Mouse (Mus musculus): Measurements from ENCODE around the gene Crk. TPM values are rescaled to one million over a fixed set of nuclear protein-coding genes. Genes with fewer than 3 reads are reported as not detected.

Crk gene
- total and polyA plus RNA-seq, 2 experiments, result 47.7 to 50.5 TPM

DNA sequence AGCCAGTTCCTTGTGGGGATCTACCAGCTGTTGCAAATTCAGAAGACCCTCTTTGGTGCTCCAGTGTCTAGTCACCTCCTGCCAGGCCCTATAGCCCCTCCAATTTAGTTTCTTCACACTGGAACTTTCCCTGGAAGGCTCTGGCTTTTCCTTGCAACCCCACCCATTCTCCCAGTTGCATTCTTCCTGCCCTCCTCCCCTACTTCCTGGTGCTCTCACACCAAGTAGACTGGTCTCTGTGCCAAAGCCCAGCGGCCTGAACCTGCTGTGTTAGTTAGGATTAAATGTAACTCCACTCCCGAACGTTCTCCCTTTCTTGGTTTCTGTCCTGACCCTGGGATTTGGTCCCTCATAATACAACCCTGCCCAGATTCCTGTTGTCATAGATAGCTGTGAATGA is 44.3 kb upstream of the Crk start:
- no peak for DNase-seq (ENCODE audit: extremely low read depth, low read depth, low spot score)
- no peak overlapping the region for H3K9ac ChIP-seq (ENCODE audit: low read depth, low read length)
- TF ChIP-seq CTCF (IDR thresholded peaks at IDR 0.05; ENCODE audit: low read depth, low read length) (no peak), POLR2A (IDR thresholded peaks at IDR 0.05; ENCODE audit: extremely low read depth, insufficient read depth, low read length) (no peak)
- H3K4me3 ChIP-seq (ENCODE audit: insufficient read depth, low read depth, low read length), result no peak overlapping the region
- H3K36me3 ChIP-seq (ENCODE audit: control insufficient read depth, insufficient read depth, low read length), result peaks cover 11% of the 10 kb centered on the region; the same call in 1 of the 2 replicates
- WGBS, result 62% methylated on average over 3 of the region's 3 CpGs
- peaks cover 3% of the 10 kb centered on the region; the same call in 1 of the 2 replicates for H3K4me1 ChIP-seq (ENCODE audit: control insufficient read depth, insufficient read depth, low read length)
- peaks cover 3% of the 10 kb centered on the region; the same call in 1 of the 2 replicates for H3K79me2 ChIP-seq (ENCODE audit: control insufficient read depth, insufficient read depth, low read length)
- no peaks in the 10 kb centered on the region for H3K27me3 ChIP-seq (ENCODE audit: control insufficient read depth, insufficient read depth, low read length)
- peak overlapping the region; percentile 15 for H3K27ac ChIP-seq (replicated peaks; ENCODE audit: insufficient read depth, low read depth, low read length)

GRCm38 (mm10) chr11:75635315-75635714 is 43.7 kb upstream of the Crk start:
- Histone ChIP-seq H3K4me1 (ENCODE audit: control insufficient read depth, insufficient read depth, low read length) (peaks cover 3% of the 10 kb centered on the region; the same call in 1 of the 2 replicates), H3K27me3 (ENCODE audit: control insufficient read depth, insufficient read depth, low read length) (no peaks in the 10 kb centered on the region), H3K27ac (replicated peaks; ENCODE audit: insufficient read depth, low read depth, low read length) (peak overlapping the region; percentile 49), H3K79me2 (ENCODE audit: control insufficient read depth, insufficient read depth, low read length) (peaks cover 3% of the 10 kb centered on the region; the same call in 1 of the 2 replicates), H3K9ac (ENCODE audit: low read depth, low read length) (no peak overlapping the region), H3K4me3 (ENCODE audit: insufficient read depth, low read depth, low read length) (no peak overlapping the region), H3K36me3 (ENCODE audit: control insufficient read depth, insufficient read depth, low read length) (peaks cover 13% of the 10 kb centered on the region; the same call in 1 of the 2 replicates)
- TF ChIP-seq POLR2A (IDR thresholded peaks at IDR 0.05; ENCODE audit: extremely low read depth, insufficient read depth, low read length), result no peak
- TF ChIP-seq CTCF (IDR thresholded peaks at IDR 0.05; ENCODE audit: low read depth, low read length), result no peak
- no peak for DNase-seq (ENCODE audit: extremely low read depth, low read depth, low spot score)
- WGBS, result 53% methylated on average over 11 of the region's 11 CpGs

DNA sequence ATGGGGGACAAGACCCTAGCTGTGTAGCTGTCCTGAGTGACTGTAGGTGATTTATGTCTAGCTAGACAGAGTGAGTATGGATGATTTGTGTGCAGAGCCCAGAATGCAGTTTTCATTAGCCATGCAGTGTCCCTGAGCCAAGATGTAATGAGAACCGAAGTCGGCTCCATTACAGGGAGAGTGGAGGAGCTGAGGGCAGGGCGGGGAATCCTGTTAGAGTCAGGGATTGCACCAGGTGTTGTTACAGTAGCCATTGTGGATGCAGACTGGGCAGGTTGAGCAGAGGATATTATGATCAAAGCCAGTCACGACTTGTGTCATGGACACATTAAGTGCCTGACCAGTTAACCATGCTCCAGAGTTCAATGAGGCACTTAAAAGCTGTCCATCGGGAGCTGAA is 35.7 kb upstream of the Crk start:
- no peaks in the 10 kb centered on the region for H3K4me1 ChIP-seq (ENCODE audit: control insufficient read depth, insufficient read depth, low read length)
- H3K79me2 ChIP-seq (ENCODE audit: control insufficient read depth, insufficient read depth, low read length), result no peaks in the 10 kb centered on the region
- DNase-seq (ENCODE audit: extremely low read depth, low read depth, low spot score), result no peak
- no peak overlapping the region for H3K27ac ChIP-seq (replicated peaks; ENCODE audit: insufficient read depth, low read depth, low read length)
- 85% methylated on average over 5 of the region's 5 CpGs for WGBS
- H3K27me3 ChIP-seq (ENCODE audit: control insufficient read depth, insufficient read depth, low read length), result no peaks in the 10 kb centered on the region
- no peak overlapping the region for H3K4me3 ChIP-seq (ENCODE audit: insufficient read depth, low read depth, low read length)
- H3K36me3 ChIP-seq (ENCODE audit: control insufficient read depth, insufficient read depth, low read length), result peaks cover 4% of the 10 kb centered on the region; the same call in 1 of the 2 replicates
- no peak overlapping the region for H3K9ac ChIP-seq (ENCODE audit: low read depth, low read length)
- no peak for TF ChIP-seq POLR2A (IDR thresholded peaks at IDR 0.05; ENCODE audit: extremely low read depth, insufficient read depth, low read length)
- TF ChIP-seq CTCF (IDR thresholded peaks at IDR 0.05; ENCODE audit: low read depth, low read length), result no peak

GRCm38 (mm10) chr11:75644684-75645083 is 34.4 kb upstream of the Crk start:
- Histone ChIP-seq H3K36me3 (ENCODE audit: control insufficient read depth, insufficient read depth, low read length) (peaks cover 4% of the 10 kb centered on the region; the same call in 1 of the 2 replicates), H3K4me3 (ENCODE audit: insufficient read depth, low read depth, low read length) (no peak overlapping the region), H3K27ac (replicated peaks; ENCODE audit: insufficient read depth, low read depth, low read length) (no peak overlapping the region), H3K4me1 (ENCODE audit: control insufficient read depth, insufficient read depth, low read length) (no peaks in the 10 kb centered on the region), H3K79me2 (ENCODE audit: control insufficient read depth, insufficient read depth, low read length) (no peaks in the 10 kb centered on the region), H3K27me3 (ENCODE audit: control insufficient read depth, insufficient read depth, low read length) (no peaks in the 10 kb centered on the region), H3K9ac (ENCODE audit: low read depth, low read length) (no peak overlapping the region)
- WGBS, result 85% methylated on average over 9 of the region's 9 CpGs
- no peak for DNase-seq (ENCODE audit: extremely low read depth, low read depth, low spot score)
- TF ChIP-seq POLR2A (IDR thresholded peaks at IDR 0.05; ENCODE audit: extremely low read depth, insufficient read depth, low read length) (no peak), CTCF (IDR thresholded peaks at IDR 0.05; ENCODE audit: low read depth, low read length) (no peak)

DNA sequence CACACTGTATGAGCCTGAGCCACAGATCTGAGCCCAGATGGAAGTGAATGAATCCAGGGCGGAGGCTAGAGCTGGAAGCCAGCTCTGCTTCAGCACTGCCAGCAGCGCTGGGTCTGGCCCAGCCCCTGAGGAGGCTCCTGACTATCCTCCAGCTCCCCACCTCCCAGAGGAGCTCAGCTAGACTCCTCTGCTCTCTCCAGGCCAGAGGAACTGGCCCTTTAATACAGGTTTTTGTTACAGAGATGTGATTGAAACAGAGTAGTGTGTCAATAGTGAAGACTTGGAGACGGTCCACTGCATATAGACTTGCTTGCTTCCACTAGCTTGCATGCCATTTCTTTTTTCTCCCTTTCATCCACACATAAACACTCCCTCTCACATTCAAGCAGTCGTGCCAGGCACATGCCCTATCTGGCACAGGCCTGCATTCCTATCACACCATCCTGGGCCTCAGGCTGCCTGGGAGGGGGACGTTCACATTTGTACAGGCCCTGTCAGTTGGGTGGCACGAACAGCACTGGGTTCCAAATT is 31.3 kb upstream of the Crk start:
- H3K9ac ChIP-seq (ENCODE audit: low read depth, low read length), result no peak overlapping the region
- H3K27me3 ChIP-seq (ENCODE audit: control insufficient read depth, insufficient read depth, low read length), result no peaks in the 10 kb centered on the region
- 59% methylated on average over 6 of the region's 6 CpGs for WGBS
- H3K36me3 ChIP-seq (ENCODE audit: control insufficient read depth, insufficient read depth, low read length), result peaks cover 2% of the 10 kb centered on the region; the same call in 1 of the 2 replicates
- H3K4me3 ChIP-seq (ENCODE audit: insufficient read depth, low read depth, low read length), result no peak overlapping the region
- H3K27ac ChIP-seq (replicated peaks; ENCODE audit: insufficient read depth, low read depth, low read length), result no peak overlapping the region
- no peak for TF ChIP-seq CTCF (IDR thresholded peaks at IDR 0.05; ENCODE audit: low read depth, low read length)
- no peak for TF ChIP-seq POLR2A (IDR thresholded peaks at IDR 0.05; ENCODE audit: extremely low read depth, insufficient read depth, low read length)
- peaks cover 10% of the 10 kb centered on the region for H3K4me1 ChIP-seq (ENCODE audit: control insufficient read depth, insufficient read depth, low read length)
- no peaks in the 10 kb centered on the region for H3K79me2 ChIP-seq (ENCODE audit: control insufficient read depth, insufficient read depth, low read length)
- no peak for DNase-seq (ENCODE audit: extremely low read depth, low read depth, low spot score)

GRCm38 (mm10) chr11:75649155-75649561 is 29.9 kb upstream of the Crk start:
- DNase-seq (ENCODE audit: extremely low read depth, low read depth, low spot score), result no peak
- no peak for TF ChIP-seq POLR2A (IDR thresholded peaks at IDR 0.05; ENCODE audit: extremely low read depth, insufficient read depth, low read length)
- TF ChIP-seq CTCF (IDR thresholded peaks at IDR 0.05; ENCODE audit: low read depth, low read length), result no peak
- 64% methylated on average over 4 of the region's 4 CpGs for WGBS

More at GRCm38 (mm10) chr11:75649155-75649561, 29.9 kb upstream of the Crk start:
- H3K4me1 ChIP-seq (ENCODE audit: control insufficient read depth, insufficient read depth, low read length), result peaks cover 16% of the 10 kb centered on the region
- H3K27me3 ChIP-seq (ENCODE audit: control insufficient read depth, insufficient read depth, low read length), result no peaks in the 10 kb centered on the region
- H3K4me3 ChIP-seq (ENCODE audit: insufficient read depth, low read depth, low read length), result no peak overlapping the region
- peak overlapping the region; percentile 64 for H3K27ac ChIP-seq (replicated peaks; ENCODE audit: insufficient read depth, low read depth, low read length)
- H3K9ac ChIP-seq (ENCODE audit: low read depth, low read length), result no peak overlapping the region
- H3K36me3 ChIP-seq (ENCODE audit: control insufficient read depth, insufficient read depth, low read length), result peaks cover 2% of the 10 kb centered on the region; the same call in 1 of the 2 replicates
- no peaks in the 10 kb centered on the region for H3K79me2 ChIP-seq (ENCODE audit: control insufficient read depth, insufficient read depth, low read length)
